Mouse (Mus musculus) testis, adult 10 weeks (tissue): Measurements from ENCODE around the gene Gpx6. TPM values are rescaled to one million over a fixed set of nuclear protein-coding genes. Genes with fewer than 3 reads are reported as not detected.

Source experiments
- polyA plus RNA-seq: library from polyadenylated mRNA; stranded (reverse); fragments of 350-450 nt; fragmentation: Illumina TruSeq; extraction: RNeasy Lipid Tissue Mini Kit (QIAGEN cat#74804); gene quantifications from one replicate; pipeline ENCODE4 v1.2.3, GENCODE M21; 2014; ENCODE audit warnings: low read depth, low replicate concordance

Gene Gpx6
- polyA plus RNA-seq, result 42.6 TPM

GRCm38 (mm10) chr13:21311926-21312325, at the start of gene Gpx6:
Gene Gpx6, plus strand, starts transcription at chr13:21312125.

GRCm38 (mm10) chr13:21292631-21293030, 19.3 kb upstream of the Gpx6 start, which contains the start of gene Gpx5:
Gene Gpx5, minus strand, starts transcription at chr13:21292731.

GRCm38 (mm10) chr13:21346610-21347009, 34.7 kb downstream of the Gpx6 start, which contains the start of gene Olfr1367:
Gene Olfr1367, plus strand, starts transcription at chr13:21346910.

GRCm38 (mm10) chr13:21362621-21363248, 50.8 kb downstream of the Gpx6 start, which contains the start of gene Zscan12:
Gene Zscan12, plus strand, starts transcription at chr13:21362820.

Other genes starting within 250 kb of the Gpx6 start
- not detected for gene Olfr1370, start 237.2 kb upstream of the Gpx6 start, polyA plus RNA-seq
- not detected for gene Olfr1369-ps1, start 200.6 kb upstream of the Gpx6 start, polyA plus RNA-seq
- not detected for gene Olfr263, start 182.5 kb upstream of the Gpx6 start, polyA plus RNA-seq
- 0.29 TPM for gene Olfr1368, start 166.3 kb upstream of the Gpx6 start, polyA plus RNA-seq
- gene Trim27, start 132.7 kb upstream of the Gpx6 start, polyA plus RNA-seq, result 180 TPM
- gene Gpx5, start 19.4 kb upstream of the Gpx6 start, polyA plus RNA-seq, result not detected
- not detected for gene Olfr1367, start 34.8 kb downstream of the Gpx6 start, polyA plus RNA-seq
- gene Zscan12, start 50.7 kb downstream of the Gpx6 start, polyA plus RNA-seq, result 87.2 TPM
- gene Zkscan3, start 90.6 kb downstream of the Gpx6 start, polyA plus RNA-seq, result 29.9 TPM
- gene Pgbd1, start 128.9 kb downstream of the Gpx6 start, polyA plus RNA-seq, result 13.0 TPM
- 21.1 TPM for gene Zscan26, start 141.6 kb downstream of the Gpx6 start, polyA plus RNA-seq
- 189 TPM for gene Nkapl, start 156.4 kb downstream of the Gpx6 start, polyA plus RNA-seq
- 0.67 TPM for gene Zkscan4, start 166.8 kb downstream of the Gpx6 start, polyA plus RNA-seq
- gene Gm10065, start 167.3 kb downstream of the Gpx6 start, polyA plus RNA-seq, result not detected
- 10.2 TPM for gene AK157302, start 183.1 kb downstream of the Gpx6 start, polyA plus RNA-seq
- gene Gm11273, start 189.3 kb downstream of the Gpx6 start, polyA plus RNA-seq, result 0.88 TPM
- 9.0 TPM for gene Zkscan8, start 219.0 kb downstream of the Gpx6 start, polyA plus RNA-seq
- gene Olfr1366, start 230.7 kb downstream of the Gpx6 start, polyA plus RNA-seq, result not detected
- not detected for gene Olfr1535, start 247.8 kb downstream of the Gpx6 start, polyA plus RNA-seq